Mouse (Mus musculus) kidney, postnatal 10 days (tissue): ENCODE data around the gene Tmem144.
"Not testable (repeated sequence)": the region's sequence is repeated elsewhere in the genome, so short reads cannot be mapped to it uniquely, and the experiment has no call there.

Experiments used
- DNase-seq: peaks from one replicate; pipeline ENCODE4 v3.0.0; 2021; ENCODE audit warnings: mixed read lengths

The Tmem144 gene

GRCm38 (mm10) chr3:79808530-79809179, 43.9 kb downstream of the Tmem144 start:
- no peak for DNase-seq

- DNase-seq = not testable (repeated sequence)
Observed at GRCm38 (mm10) chr3:79800761-79801160, 51.8 kb downstream of the Tmem144 start.

- no peak for DNase-seq
Observed at GRCm38 (mm10) chr3:79792307-79792706, 60.3 kb downstream of the Tmem144 start.

- no peak for DNase-seq
Observed at GRCm38 (mm10) chr3:79790324-79790723, 62.2 kb downstream of the Tmem144 start.

- no peak for DNase-seq
Observed at GRCm38 (mm10) chr3:79789554-79789953, 63.0 kb downstream of the Tmem144 start.

GRCm38 (mm10) chr3:79788959-79789358, 63.6 kb downstream of the Tmem144 start:
- DNase-seq = no peak

GRCm38 (mm10) chr3:79784362-79784736, 68.2 kb downstream of the Tmem144 start:
- DNase-seq = peak; percentile 9

- peak; percentile 6 for DNase-seq
Observed at GRCm38 (mm10) chr3:79783630-79784361, 68.8 kb downstream of the Tmem144 start.

- DNase-seq = no peak
Observed at GRCm38 (mm10) chr3:79772701-79773100, 79.9 kb downstream of the Tmem144 start.
